In genomic region chr10:34197269-34197668, GRCm38 (mm10) we compare ENCODE assay signal across 20 mouse cellular contexts. TPM values are rescaled to one million over a fixed set of nuclear protein-coding genes. Genes with fewer than 3 reads are reported as not detected.
A peak's percentile ranks its signal among the peaks of the same experiment; 100 is the strongest.
DNase-seq lines count a peak whose midpoint lies in the region; ATAC-seq and TF ChIP-seq lines count a peak whose summit lies in the region.
"Had no signal": no experiment of that assay in that cellular context is flagged by ENCODE, and none has a peak within 500 bp of the region (broad histone marks: within the 10 kb centered on the region; RNA-seq: fewer than 3 reads in every experiment).

No protein-coding gene starts in this region.

- no peak for TF ChIP-seq POLR2A in embryonic fibroblast, embryonic 13.5 days (IDR thresholded peaks at IDR 0.05; ENCODE audit: low read depth, low read length)

- no peaks in the 10 kb centered on the region for H3K27me3 ChIP-seq in midbrain, embryonic 10.5 days (ENCODE audit: low read depth, poor library complexity, severe bottlenecking)
- H3K27me3 ChIP-seq: embryonic facial prominence, embryonic 13.5 days; forebrain, embryonic 15.5 days; liver, embryonic 15.5 days; midbrain, embryonic 12.5 days; stomach, embryonic 15.5 days had no signal

- H3K4me1 ChIP-seq in embryonic fibroblast, embryonic 13.5 days (ENCODE audit: control insufficient read depth, insufficient read depth, low read length) = peaks cover 15% of the 10 kb centered on the region
- H3K4me1 ChIP-seq in midbrain, embryonic 10.5 days = no peaks in the 10 kb centered on the region
- H3K4me1 ChIP-seq: forebrain, embryonic 15.5 days; midbrain, embryonic 12.5 days had no signal

- no peak for TF ChIP-seq CTCF in embryonic fibroblast, embryonic 13.5 days (IDR thresholded peaks at IDR 0.05; ENCODE audit: borderline replicate concordance, insufficient read depth, low read length)

- H3K9me3 ChIP-seq in midbrain, embryonic 10.5 days (replicated peaks) = peaks cover 2% of the 10 kb centered on the region; the same call in 1 of the 2 replicates
- H3K9me3 ChIP-seq: embryonic facial prominence, embryonic 13.5 days; forebrain, embryonic 15.5 days; heart, embryonic 10.5 days; liver, embryonic 15.5 days; midbrain, embryonic 12.5 days; stomach, embryonic 15.5 days had no signal

- peak; percentile 45 for ATAC-seq in megakaryocyte, adult 5-6 weeks (ENCODE audit: poor library complexity, severe bottlenecking)
- ATAC-seq: forebrain, embryonic 15.5 days; hindbrain, postnatal 0 days had no signal

- 93% methylated on average over 3 of the region's 3 CpGs for WGBS in midbrain, embryonic 10.5 days

- no peak overlapping the region for H3K4me3 ChIP-seq in embryonic fibroblast, embryonic 13.5 days (ENCODE audit: insufficient read depth, low read length)
- H3K4me3 ChIP-seq in midbrain, embryonic 10.5 days = no peak overlapping the region
- H3K4me3 ChIP-seq: embryonic facial prominence, embryonic 13.5 days; forebrain, embryonic 15.5 days; heart, embryonic 10.5 days; liver, embryonic 15.5 days; midbrain, embryonic 12.5 days; stomach, embryonic 15.5 days had no signal

- peak overlapping the region; percentile 36; the same call in 1 of the 2 replicates for H3K27ac ChIP-seq in embryonic fibroblast, embryonic 13.5 days (ENCODE audit: insufficient read depth, low read length)
- no peak overlapping the region for H3K27ac ChIP-seq in midbrain, embryonic 10.5 days (replicated peaks)
- H3K27ac ChIP-seq: embryonic facial prominence, embryonic 13.5 days; forebrain, embryonic 15.5 days; heart, embryonic 10.5 days; hindbrain, postnatal 0 days; kidney, postnatal 0 days; liver, embryonic 15.5 days; midbrain, embryonic 12.5 days; stomach, embryonic 15.5 days had no signal

- DNase-seq in 416B (ENCODE audit: low read depth) = peak; percentile 25
- DNase-seq in CD4-positive, CD25-positive, alpha-beta regulatory T cell, adult 2 months (ENCODE audit: low read depth, low spot score) = peak; percentile 19
- DNase-seq in right cerebral cortex, postnatal 36 days (ENCODE audit: low spot score in 2 of 2) = no peak
- no peak for DNase-seq in midbrain, embryonic 10.5 days (ENCODE audit: low spot score)
- DNase-seq in layer of hippocampus, adult 9-11 months = no peak
- DNase-seq: cerebellum, adult 11 months; cerebellum, postnatal 10 days; right cerebral cortex, postnatal 14 days; spleen, adult 18-20 months; thymus, postnatal 25 days had no signal

- H3K36me3 ChIP-seq in midbrain, embryonic 10.5 days = 0 out of 2 replicates have a peak, but pooled peaks cover 3% of the 10 kb centered on the region
- H3K36me3 ChIP-seq: embryonic facial prominence, embryonic 13.5 days; forebrain, embryonic 15.5 days; liver, embryonic 15.5 days; midbrain, embryonic 12.5 days; stomach, embryonic 15.5 days had no signal

RNA-seq across cellular contexts. Expression of gene Dse, which starts 10.2 kb away (rescaled TPM):
- polyA plus RNA-seq in embryonic fibroblast, embryonic 13.5 days (2011; ENCODE audit: insufficient read length, low read depth, missing spikeins) = 77.3 and 81.1 TPM in 2 replicates
- total RNA-seq in megakaryocyte, adult 5-6 weeks (2015) = 21.7 and 26.5 TPM in 2 replicates
- 28.5 and 32.6 TPM in 2 replicates for total RNA-seq in megakaryocyte, adult 5-6 weeks (2017)
- 22.0 and 22.8 TPM in 2 replicates for polyA plus RNA-seq in midbrain, embryonic 10.5 days (2016; fragmentation: Nextera tagmentation; extraction: Ambion mirVana)

Comparison
In these comparisons a context has a peak if more than half of its experiments do, and no peak if none do; other contexts are left out.
1. DNase-seq: peak in 416B (single experiment) and CD4-positive, CD25-positive, alpha-beta regulatory T cell, adult 2 months (single experiment); none in right cerebral cortex, postnatal 36 days (0 of 2), midbrain, embryonic 10.5 days (single experiment) and layer of hippocampus, adult 9-11 months (single experiment).